Mouse (Mus musculus) gastrocnemius, postnatal 14 days (tissue): Measurements from ENCODE around the gene Npas4. TPM values are rescaled to one million over a fixed set of nuclear protein-coding genes. Genes with fewer than 3 reads are reported as not detected.
A peak's percentile ranks its signal among the peaks of the same experiment; 100 is the strongest.
"Not testable (repeated sequence)": the region's sequence is repeated elsewhere in the genome, so short reads cannot be mapped to it uniquely, and the experiment has no call there.

Source experiments
- DNase-seq: peaks from one replicate; pipeline ENCODE4 v3.0.0; 2021; ENCODE audit warnings: mixed read lengths
- intact Hi-C: fragments of 180-260 bp; cut with DNase I; formaldehyde crosslinking; loops from one replicate; pipeline ENCODE4 v1.15.1; 2025; ENCODE audit warnings: low total_unique reads
- long read RNA-seq, 2 experiments: library from polyadenylated mRNA; stranded (forward); transcript quantifications; one replicate each; pipeline ENCODE4 v2.0.0; 2021
- total RNA-seq, 2 experiments: library from RNA; stranded (reverse); gene quantifications; 2 replicates each; pipeline ENCODE4 v1.2.3; 2021

Npas4 gene
- total RNA-seq, result not detected
- long read RNA-seq, experiment 1, result 0 reads
- long read RNA-seq, experiment 2, result 0 reads

DNA sequence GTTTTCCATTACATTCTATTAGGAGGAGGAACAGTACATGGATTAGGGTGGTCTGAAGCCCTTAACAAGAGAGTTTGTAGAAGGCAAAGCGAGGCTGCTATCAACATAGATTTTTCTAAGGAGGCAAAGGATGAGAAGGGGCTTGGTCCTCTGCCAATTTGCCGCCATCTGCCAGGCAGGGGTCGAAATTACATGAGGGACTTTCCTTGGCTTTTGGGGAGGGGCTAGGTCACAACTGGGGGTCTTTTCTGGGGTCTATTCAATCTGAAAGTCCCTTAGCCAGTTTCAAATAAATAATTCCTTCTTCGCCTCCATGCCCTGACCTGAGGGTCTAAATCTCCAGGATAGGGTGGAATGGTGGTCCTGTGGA is at the start of gene Npas4:
Npas4 (minus strand) TSS at position 61 of the 370 bp plus-strand sequence.
- no peak for DNase-seq
- intact Hi-C loops, result no loop called here

DNA sequence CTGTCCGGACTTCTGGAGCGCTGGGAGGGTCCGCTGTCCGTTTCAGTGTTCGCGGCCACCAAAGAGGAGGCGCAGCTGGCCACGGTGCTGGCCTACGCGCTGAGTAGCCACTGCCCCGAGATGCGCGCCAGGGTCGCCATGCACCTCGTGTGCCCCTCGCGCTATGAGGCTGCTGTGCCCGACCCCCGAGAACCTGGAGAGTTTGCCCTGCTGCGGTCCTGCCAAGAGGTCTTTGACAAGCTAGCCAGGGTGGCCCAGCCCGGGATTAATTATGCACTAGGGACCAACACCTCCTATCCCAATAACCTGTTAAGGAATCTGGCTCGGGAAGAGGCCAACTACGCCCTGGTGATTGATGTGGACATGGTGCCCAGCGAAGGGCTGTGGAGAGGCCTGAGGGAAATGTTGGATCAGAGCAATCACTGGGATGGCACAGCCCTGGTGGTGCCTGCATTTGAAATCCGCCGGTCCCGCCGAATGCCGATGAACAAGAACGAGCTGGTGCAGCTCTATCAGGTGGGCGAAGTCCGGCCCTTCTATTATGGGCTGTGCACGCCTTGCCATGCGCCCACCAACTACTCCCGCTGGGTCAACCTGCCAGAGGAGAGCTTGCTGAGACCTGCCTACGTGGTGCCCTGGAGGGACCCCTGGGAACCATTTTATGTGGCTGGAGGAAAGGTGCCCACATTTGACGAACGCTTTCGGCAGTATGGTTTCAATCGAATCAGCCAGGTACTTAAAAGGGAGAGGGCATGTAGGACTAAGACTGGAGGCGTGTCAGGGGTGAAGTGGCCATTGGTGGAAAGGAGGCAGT is 49.4 kb upstream of the Npas4 start:
- DNase-seq, result no peak
- intact Hi-C loops, result no loop called here

DNA sequence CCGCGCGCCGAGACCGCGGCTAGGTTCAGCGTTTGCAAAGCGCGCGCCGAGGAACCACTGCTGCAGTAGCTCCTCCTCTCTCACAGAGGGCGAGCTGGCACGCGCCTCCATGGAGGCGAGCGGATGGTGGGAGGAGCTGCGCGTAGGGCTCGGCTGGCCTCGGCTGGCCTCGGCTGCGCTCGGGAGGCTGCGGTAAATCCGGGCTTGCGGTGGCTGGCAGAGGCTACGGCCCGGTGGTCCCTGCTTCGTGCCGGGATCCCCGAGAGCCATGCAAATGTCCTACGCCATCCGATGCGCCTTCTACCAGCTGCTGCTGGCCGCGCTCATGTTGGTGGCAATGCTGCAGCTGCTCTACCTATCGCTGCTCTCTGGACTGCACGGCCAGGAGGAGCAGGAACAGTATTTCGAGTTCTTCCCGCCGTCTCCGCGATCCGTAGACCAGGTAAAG is 48.6 kb upstream of the Npas4 start, which contains the start of the genes B4gat1 and AC124502.3:
B4gat1 (plus strand) TSS at position 118 of the 448 bp plus-strand sequence.
AC124502.3 (plus strand) TSS at position 183 of the 448 bp plus-strand sequence.
- DNase-seq, result peak; percentile 91
- intact Hi-C loops, result no loop called here

DNA sequence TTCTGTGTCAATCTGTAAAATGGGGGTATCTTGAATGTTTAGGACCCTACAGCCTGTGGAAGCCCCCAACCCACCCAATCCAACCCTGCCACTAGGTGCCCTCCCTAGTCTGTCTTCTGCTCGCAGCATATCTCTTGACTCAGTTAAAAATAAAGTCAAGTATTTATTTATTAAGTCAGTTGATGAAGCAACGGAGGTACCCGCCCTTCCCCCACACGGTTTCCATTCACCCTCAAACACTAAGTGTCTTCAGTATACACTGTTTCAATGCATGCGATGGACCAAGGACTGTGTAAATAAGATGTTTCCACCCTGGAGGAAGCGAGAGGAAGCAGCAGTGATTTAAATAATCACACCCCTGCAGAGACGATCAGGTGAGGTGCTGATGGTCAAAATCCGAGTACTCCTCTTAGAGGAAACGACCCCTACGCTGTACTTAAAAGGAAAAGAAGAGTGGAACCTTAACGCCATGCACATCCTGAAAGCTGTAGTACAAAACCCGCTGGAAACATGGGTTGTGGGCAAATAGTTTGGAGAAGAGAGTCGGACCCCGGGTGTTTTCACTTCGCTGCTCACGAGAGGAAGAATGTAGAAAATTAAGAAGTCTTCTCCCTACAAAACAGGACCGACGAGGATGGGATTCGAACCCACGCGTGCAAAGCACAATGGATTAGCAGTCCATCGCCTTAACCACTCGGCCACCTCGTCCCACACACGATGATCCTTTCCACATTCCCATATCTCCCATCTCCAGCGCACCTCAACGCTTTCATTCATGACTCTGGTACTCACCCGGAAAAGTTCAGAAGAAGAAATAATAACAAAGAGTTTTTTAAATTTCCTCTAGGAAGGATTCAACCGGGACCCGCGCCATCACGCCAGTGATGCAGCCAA is 47.8 kb upstream of the Npas4 start:
- intact Hi-C loops, result no loop called here
- DNase-seq, result peak; percentile 68

DNA sequence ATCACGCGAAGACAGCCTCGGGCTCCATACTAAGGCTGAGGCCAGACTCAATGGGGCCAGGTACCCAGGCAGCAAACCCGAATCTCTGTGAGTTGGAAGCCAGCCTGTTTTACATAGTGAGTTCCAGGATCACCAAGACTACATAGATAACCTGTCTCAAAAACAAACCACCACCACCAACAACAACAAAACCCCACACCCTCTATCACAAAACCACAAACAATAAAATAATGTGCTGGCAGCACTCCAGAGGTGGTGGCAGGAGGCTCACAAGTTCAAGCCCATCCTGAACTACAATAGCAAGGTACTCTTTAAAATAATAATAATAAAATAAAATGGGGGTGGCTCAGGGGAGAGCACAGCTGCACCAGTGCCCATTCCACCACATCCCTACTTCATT is 46.5 kb upstream of the Npas4 start:
- DNase-seq, result no peak
- intact Hi-C loops, result no loop called here

DNA sequence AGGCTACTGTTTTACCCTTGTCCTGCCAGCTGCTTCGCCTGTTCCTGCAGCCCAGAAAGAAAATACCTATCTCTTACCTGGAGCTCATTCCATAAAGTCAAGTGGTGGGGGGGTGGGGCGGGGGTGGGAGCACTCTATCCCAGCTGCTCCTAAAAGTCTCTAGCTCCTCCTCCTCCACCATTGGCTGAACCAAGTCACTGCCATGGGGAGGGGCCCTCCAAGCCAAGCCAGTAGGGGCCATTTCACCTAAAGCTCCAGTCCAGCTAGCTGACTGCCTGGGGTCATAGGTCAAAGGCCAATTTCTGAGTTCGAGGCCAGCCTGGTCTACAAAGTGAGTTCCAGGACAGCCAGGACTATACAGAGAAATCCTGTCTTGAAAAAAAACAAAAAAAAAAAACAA is 42.6 kb upstream of the Npas4 start:
- intact Hi-C loops, result no loop called here
- DNase-seq, result no peak

DNA sequence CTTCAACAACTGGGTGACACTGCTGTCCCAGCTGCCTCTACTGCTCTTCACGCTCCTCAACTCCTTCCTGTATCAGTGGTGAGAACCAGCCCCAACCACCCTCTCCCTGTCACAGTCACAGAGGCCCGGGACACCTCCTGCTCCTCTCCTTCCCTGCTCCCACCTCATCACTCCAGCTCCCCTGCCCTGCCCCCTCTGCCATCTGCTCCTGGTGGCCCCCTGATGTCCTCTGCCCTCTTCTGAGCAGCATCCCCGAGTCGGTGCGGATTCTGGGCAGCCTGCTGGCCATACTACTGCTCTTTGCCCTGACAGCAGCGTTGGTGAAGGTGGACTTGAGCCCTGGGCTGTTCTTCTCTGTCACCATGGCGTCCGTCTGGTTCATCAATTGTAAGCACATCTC is 36.0 kb upstream of the Npas4 start:
- DNase-seq, result no peak

DNA sequence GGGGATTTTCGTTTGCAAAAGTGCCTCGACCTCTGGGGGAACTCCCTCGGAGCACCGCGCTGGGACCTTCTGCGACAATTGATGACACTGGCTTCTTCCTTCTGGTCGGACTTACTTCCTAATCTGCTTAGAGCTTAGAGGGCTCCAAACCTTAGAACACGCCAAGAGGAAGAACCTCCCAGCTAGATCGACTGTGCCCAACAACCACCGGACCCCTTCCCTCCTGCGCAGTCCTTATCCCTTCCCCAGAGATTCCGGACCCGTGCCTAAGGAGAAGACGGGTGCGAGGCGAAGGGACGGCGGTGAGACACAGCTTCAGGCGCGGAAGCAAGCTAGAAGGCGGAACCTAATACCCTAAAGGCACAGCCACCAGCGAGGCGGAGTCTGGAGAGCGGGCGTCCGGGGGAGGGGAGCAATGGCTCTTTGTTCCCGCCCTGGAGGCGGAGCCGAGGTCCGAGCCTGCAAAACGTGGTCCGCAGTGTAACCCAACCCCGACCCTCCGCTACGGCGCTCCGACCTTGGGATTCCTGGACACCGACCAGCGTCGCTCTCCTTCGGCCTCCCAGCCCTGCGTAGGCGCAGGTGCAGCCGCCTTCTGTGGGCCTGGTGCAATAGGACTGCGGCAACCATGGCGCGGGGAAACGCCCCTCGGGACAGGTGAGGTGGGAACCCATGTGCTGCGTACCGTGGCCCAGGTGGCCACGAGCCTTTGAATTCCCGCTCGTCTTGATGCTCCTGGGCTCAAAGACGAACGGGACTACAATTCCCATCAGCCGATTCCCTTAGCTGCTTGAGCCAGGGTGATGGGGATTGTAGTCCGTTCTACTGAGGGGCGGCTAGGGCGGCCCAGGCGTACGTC is 33.7 kb upstream of the Npas4 start, which contains the start of gene Slc29a2:
Slc29a2 (plus strand) TSS at position 240 of the 859 bp plus-strand sequence.
- peak; percentile 93 for DNase-seq
- intact Hi-C loops, result no loop called here

More for the DNA sequence above, 36.0 kb upstream of the Npas4 start:
- intact Hi-C loops, result no loop called here

DNA sequence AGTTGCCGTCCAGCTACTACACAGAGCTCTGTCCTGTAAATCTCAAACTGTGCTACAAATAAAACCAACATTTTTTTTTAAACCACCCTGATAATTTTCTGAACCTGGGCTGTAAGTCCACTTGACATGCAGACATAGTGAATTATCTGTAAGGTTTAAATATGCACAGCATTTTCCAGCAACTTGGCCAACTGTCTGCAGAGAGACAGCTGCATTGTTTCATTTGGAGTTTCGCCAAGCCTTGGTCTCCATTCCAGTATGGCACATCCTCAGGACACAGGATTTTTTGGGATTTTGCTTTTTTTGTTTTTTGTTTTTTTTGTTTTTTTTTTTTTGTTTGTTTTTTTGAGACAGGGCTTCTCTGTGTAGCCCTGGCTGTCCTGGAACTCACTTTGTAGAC is 31.3 kb upstream of the Npas4 start:
- intact Hi-C loops, result no loop called here
- no peak for DNase-seq

DNA sequence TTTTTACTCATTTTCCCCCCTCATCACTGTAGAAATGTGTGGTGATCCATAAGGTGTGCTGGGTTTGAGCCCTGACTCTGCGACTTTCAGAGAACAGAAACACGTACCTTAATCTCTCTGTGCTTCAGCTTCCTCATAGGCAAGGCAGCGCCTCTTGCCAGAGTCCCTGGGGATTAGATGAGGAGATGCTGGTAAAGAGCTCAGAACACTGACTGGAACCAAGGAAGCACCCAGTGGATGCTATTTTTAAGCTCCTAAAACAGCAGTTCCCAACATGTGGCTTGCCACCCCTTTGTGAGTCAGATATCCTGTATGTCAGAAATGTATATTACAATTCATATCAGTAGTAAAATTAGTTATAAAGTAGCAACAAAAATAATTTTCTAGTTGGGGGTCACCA is 28.1 kb upstream of the Npas4 start:
- intact Hi-C loops, result no loop called here
- no peak for DNase-seq

DNA sequence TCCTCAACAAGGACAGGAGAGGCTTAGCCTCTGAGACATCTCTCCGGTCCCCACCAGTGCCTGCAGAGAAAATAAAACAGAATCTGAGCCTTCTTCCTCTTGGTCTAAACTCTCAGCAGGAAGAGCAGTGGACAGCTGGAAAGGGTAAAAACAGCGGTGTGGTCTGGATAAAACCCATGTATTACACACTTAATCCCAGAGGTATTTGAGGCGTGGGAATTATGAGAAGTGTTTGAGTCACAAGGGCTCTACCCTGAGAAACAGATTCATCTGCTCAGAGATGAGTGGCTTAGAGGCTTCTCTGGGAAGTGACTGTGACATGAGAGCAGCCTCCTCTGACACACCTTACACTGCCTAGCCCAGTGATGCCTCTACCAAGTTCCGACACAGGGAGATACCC is 27.5 kb upstream of the Npas4 start:
- DNase-seq, result no peak
- intact Hi-C loops, result no loop called here

DNA sequence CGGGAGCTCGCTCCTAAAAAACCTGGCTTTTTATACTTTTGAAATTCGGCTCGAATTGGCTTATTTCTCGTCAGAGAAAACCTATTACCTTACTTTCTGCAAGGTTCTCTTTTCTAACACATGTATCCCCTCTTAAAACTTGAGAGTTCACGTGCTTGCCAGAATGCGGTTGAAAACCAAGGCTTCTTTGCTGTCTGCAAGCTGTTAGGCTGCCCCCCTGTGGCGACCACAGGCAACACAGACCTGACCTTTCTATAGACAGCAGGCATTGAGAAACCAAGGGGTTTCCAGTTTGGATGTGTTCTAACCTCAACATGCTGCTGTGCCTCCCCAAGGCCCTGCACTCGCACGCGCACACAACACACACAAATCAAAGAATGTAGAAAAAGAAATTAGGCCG is 26.7 kb upstream of the Npas4 start:
- intact Hi-C loops, result no loop called here
- DNase-seq, result peak; percentile 67

DNA sequence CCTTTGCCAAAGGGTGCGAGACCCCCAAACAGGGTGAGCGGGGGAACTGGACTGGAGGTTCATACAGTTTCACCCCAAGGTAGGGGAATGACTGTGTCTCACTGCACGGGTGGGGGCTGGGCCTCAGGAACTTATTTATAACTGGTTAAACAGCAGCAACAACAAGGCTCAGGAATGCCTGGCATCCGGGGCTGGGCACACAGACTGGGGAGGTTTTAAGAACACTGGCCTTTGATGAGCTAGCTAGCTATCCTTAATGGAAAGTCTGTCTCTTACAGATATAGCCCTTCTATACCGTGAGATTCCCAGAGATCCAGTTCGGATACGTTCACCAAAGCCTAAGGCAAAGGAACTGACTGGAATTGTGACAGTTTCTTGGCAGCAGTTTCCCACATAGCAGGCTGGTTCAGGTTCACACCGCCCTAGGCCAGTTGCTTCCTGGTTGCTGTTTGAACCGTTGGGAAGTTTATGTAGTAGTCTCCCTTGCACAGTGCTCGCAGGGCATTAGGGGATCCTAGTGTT is 26.2 kb upstream of the Npas4 start:
- intact Hi-C loops, result no loop called here
- DNase-seq, result no peak

DNA sequence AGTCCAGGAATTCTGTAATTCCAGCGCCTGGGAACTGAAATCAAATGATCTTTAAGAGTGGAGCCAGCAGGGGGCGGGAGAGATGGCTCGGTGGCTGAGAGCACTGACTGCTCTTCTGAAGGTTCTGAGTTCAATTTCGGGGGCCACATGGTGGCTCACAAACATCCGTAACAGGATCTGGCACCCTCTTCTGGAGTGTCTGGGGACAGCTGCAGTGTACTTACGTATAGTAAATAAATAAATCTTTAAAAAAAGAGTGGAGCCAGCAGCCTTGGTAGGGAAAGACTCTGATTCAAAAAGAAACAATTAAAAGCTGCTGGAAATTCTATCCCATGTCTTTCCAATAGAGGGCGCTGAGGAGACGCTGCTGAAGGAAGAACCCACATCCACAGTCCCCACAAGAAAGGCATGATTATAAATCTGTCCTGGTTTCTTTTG is 24.9 kb upstream of the Npas4 start:
- peak; percentile 24 for DNase-seq
- intact Hi-C loops, result no loop called here

DNA sequence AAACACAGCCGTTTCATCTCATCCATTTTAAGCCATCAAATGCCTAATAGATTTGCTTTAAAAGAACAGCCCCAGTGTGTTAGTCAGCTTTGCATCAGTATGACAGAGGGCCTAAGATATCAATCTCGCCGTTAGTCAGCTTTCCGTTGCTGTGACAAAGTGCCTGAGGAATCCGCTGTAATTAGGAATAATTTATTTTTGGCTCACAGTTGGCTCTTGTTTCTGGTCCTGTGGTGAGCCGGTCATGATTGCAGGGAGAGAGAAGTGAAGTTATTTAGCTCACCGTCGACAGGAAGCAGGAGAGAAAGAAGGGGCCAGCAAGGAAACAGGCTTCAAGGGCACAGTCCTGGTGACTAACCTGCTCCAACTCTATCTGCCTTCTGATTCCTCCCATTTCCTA is 23.0 kb upstream of the Npas4 start:
- no peak for DNase-seq

DNA sequence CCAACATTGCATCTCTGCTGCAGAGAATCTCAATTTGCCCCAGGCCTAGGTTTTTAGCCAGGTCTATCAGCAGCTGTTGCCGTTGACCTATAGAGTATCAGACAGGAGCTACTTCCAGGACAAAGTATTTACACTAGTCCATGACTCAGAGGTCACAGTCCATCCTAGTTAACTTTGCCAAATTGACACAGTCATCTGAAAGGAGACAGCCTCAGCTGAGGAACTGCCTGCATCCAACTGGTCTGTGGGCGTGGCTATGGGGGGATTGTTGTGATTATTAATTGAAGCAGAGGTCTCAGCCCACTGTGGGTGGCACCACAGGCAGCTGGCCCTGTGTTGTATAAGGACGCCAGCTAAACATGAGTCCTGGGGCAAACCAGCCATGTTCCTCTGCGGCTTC is 14.8 kb upstream of the Npas4 start:
- intact Hi-C loops, result loop anchor here (5.0 kb wide), 1 partner anchor 43 kb away; the partner anchor contains the start of gene Mrpl11
- DNase-seq, result no peak

More for the DNA sequence above, 23.0 kb upstream of the Npas4 start:
- intact Hi-C loops, result no loop called here

DNA sequence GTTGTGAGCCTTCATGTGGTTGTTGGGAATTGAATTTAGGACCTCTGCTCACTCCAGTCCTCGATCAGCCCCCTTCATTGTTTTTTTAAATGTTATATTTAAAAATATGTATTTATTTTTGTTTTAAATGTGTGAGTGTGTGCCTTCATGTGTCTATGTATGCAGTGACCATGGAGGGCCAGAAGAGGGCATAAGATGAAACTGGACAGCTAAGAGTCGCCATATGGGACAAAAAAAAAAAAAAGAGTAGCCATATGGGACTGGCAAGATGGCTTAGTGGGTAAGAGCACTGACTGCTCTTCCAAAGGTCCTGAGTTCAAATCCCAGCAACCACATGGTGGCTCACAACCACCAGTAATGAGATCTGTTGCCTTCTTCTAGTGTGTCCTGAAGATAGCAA is 13.5 kb upstream of the Npas4 start:
- intact Hi-C loops, result loop anchor here (2.0 to 5.0 kb wide), 2 partner anchors 23 to 41 kb away; partner anchors contain the start of gene Mrpl11
- DNase-seq, result not testable (repeated sequence)

DNA sequence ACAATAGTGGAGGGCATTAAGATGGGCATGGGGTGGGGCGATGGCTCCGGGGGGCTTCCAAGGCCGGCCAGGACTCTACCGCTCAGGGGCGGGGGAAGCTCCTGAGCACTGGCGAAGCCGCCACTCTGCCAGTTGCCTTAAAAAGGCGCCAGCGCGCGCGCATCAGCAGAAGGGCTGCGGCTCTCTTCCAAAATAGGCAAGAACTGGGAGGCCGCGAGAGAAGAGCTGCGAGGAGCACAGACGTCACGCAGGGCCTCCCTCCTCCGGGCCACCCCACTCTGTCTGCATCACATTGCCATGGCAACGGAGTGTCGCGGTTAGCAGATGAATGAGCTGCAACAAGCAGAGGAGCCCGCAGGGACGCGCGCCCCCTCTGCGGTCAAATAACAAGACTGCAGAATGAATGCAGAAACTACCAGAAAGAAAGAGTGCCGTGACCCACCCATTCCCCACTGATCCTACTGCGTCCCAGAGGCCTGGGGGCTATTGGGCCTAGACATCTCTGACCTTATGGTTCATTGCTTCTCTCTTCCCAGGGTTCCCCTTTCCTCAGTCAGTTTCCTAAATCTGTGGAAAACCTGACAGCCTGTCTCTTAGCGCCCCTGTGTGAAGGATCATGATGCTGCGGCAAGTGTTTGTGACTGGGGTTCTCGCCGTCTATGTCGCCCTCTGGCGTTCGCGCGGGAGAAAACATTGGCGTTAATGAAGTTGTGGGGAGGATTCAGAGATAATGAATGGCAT is 11.7 kb upstream of the Npas4 start:
- intact Hi-C loops, result loop anchor here (2.0 to 5.0 kb wide), 2 partner anchors 21 to 40 kb away; partner anchors contain the start of gene Mrpl11
- peak; percentile 69 for DNase-seq
